Mouse (Mus musculus): ENCODE results near the gene Gab2.

- no peak for TF ChIP-seq CTCF (conservative IDR thresholded peaks at IDR 0.05; ENCODE audit: insufficient read depth, insufficient read length, low read depth, low read length)
- no peak for TF ChIP-seq POLR2A (IDR thresholded peaks at IDR 0.05; ENCODE audit: low read depth, low read length)
Observed at GRCm38 (mm10) chr7:97084181-97084580, 2.8 kb downstream of the Gab2 start.

All from kidney, adult 2 months (tissue).